Mouse (Mus musculus) heart, adult 2 months (tissue): Measurements from ENCODE around the gene Gm3238. TPM values are rescaled to one million over a fixed set of nuclear protein-coding genes. Genes with fewer than 3 reads are reported as not detected.
"Not testable (repeated sequence)": the region's sequence is repeated elsewhere in the genome, so short reads cannot be mapped to it uniquely, and the experiment has no call there.

Experiments used
- DNase-seq, 2 experiments: peaks; one replicate each; pipeline ENCODE4 v3.0.0; 2021
- H3K27ac ChIP-seq: fragments of 200-600 bp; 2 replicates; pipeline ENCODE4 v1.8.1; 2022
- H3K27me3 ChIP-seq: fragments of 200-500 bp; 2 replicates; pipeline ENCODE4 v1.6.1; 2012; ENCODE audit warnings: mild to moderate bottlenecking, low read length, inconsistent platforms, mixed read lengths; ENCODE audit not compliant: control insufficient read depth, insufficient read depth
- H3K36me3 ChIP-seq: fragments of 200-500 bp; 2 replicates; pipeline ENCODE4 v1.6.1; 2012; ENCODE audit warnings: low read length, inconsistent platforms; ENCODE audit not compliant: control insufficient read depth, insufficient read depth
- H3K4me1 ChIP-seq: fragments of 200-500 bp; 2 replicates; pipeline ENCODE4 v1.6.1; 2011; ENCODE audit warnings: low read length; ENCODE audit not compliant: control insufficient read depth, insufficient read depth
- H3K4me3 ChIP-seq: fragments of 200-600 bp; 2 replicates; pipeline ENCODE4 v1.8.1; 2022
- H3K79me2 ChIP-seq: fragments of 200-500 bp; replicated peaks from 2 replicates; pipeline ENCODE4 v1.6.1; 2012; ENCODE audit warnings: mild to moderate bottlenecking, inconsistent platforms, low read length, moderate library complexity, mixed read lengths; ENCODE audit not compliant: control insufficient read depth, insufficient read depth
- H3K9ac ChIP-seq: fragments of 200-500 bp; 2 replicates; pipeline ENCODE4 v1.6.1; 2012; ENCODE audit warnings: low read depth, mild to moderate bottlenecking, control low read depth, inconsistent platforms, low read length, mixed read lengths
- CTCF ChIP-seq: fragments of 200-600 bp; IDR thresholded peaks from 2 replicates; pipeline ENCODE4 v1.8.1; 2022; ENCODE audit warnings: antibody characterized with exemption, mild to moderate bottlenecking, moderate library complexity
- EP300 ChIP-seq: fragments of 200-500 bp; IDR thresholded peaks from 2 replicates; pipeline ENCODE4 v1.6.1; 2011; ENCODE audit warnings: low read depth, low read length, control low read depth; ENCODE audit not compliant: insufficient read depth
- POLR2A ChIP-seq: fragments of 200-500 bp; IDR thresholded peaks from 2 replicates; pipeline ENCODE4 v1.6.1; 2011; ENCODE audit warnings: mild to moderate bottlenecking, low read depth, low read length, control low read depth; ENCODE audit not compliant: insufficient read depth
- WGBS: fragments of 180-500 bp; shearing (Covaris S2); methylation state at CpG from one replicate; pipeline ENCODE4 v1.1.7; 2018; 5-methylcytosine and 5-hydroxymethylcytosine counted together
- intact Hi-C: fragments of 180-260 bp; cut with DNase I; formaldehyde crosslinking; loops from one replicate; pipeline ENCODE4 v1.15.1; 2025
- polyA plus RNA-seq: library from polyadenylated mRNA; depleted of rRNA; stranded (reverse); fragments of >200 nt; gene quantifications from 2 replicates; pipeline ENCODE4 v1.2.3, GENCODE M21; 2012
- total RNA-seq, 2 experiments: library from RNA; stranded (reverse); gene quantifications; 2 replicates each; pipeline ENCODE4 v1.2.3; 2021

Gm3238 gene
- total and polyA plus RNA-seq, 3 experiments = not detected

DNA sequence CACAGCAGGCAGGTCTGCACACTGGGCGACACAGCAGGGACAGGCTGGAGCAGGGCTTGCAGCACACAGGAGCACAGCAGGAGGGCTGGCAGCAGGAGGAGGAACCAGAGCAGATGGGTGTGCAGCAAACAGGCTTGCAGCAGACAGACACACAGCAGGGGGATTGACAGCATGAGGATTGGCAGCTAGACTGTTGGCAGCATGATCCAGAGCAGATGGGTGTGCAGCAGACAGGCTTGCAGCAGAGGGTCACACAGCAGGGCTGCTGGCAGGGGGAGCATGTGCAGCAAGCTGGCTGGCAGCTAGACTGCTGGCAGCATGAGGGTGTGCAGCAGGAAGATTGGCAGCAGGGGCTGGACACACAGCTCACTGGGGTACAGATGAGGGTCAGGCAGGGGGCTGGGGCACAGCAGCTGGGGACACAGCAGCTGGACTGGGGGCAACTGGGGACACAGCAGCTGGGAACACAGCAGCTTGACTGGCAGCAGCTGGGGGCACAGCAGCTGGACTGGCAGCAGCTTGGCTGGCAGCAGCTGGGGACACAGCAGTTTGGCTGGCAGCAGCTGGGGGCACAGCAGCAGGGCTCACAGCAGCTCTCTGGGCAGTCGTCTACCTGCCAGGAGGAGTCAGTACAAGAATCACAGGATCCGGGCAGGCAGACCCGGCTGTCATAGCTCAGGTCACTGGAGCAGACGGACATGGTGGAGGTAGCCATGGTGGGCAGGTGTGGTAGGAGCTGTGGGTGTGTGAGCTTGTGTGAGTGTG is 29.0 kb downstream of the Gm3238 start, which contains the start of gene Gm18596:
Gene Gm18596 (minus strand): TSS at position 715 of the 765 bp plus-strand sequence.
- DNase-seq, intact Hi-C loops, H3K9ac ChIP-seq, H3K79me2 ChIP-seq, H3K36me3 ChIP-seq, H3K4me1 ChIP-seq, H3K4me3 ChIP-seq, H3K27me3 ChIP-seq, H3K27ac ChIP-seq: not testable (repeated sequence)
- WGBS = 59% methylated on average over 5 of the region's 5 CpGs

GRCm38 (mm10) chr10:77738929-77739328 is 32.2 kb downstream of the Gm3238 start:
- Histone ChIP-seq H3K9ac (no peak overlapping the region), H3K36me3 (no peaks in the 10 kb centered on the region), H3K4me3 (no peak overlapping the region), H3K27ac (no peak overlapping the region), H3K27me3 (no peaks in the 10 kb centered on the region), H3K79me2 (no peaks in the 10 kb centered on the region), H3K4me1 (no peaks in the 10 kb centered on the region)
- intact Hi-C loops = no loop called here
- TF ChIP-seq POLR2A (no peak), EP300 (no peak), CTCF (no peak)
- 83% methylated on average over 4 of the region's 4 CpGs for WGBS
- DNase-seq = no peak

GRCm38 (mm10) chr10:77735928-77736327 is 35.2 kb downstream of the Gm3238 start:
- intact Hi-C loops = no loop called here
- no peak overlapping the region for H3K9ac ChIP-seq

GRCm38 (mm10) chr10:77729241-77729640 is 41.9 kb downstream of the Gm3238 start:
- Histone ChIP-seq H3K36me3 (no peaks in the 10 kb centered on the region), H3K27me3 (no peaks in the 10 kb centered on the region), H3K4me3 (no peak overlapping the region), H3K4me1 (no peaks in the 10 kb centered on the region), H3K27ac (no peak overlapping the region), H3K79me2 (no peaks in the 10 kb centered on the region), H3K9ac (no peak overlapping the region)
- TF ChIP-seq CTCF (peak; percentile 53), POLR2A (no peak)
- WGBS = 49% methylated on average over 4 of the region's 4 CpGs
- DNase-seq = no peak
- intact Hi-C loops = loop anchor here (1.0 kb wide), 1 partner anchor 150 kb away; no protein-coding TSS in a partner anchor

More at GRCm38 (mm10) chr10:77735928-77736327, 35.2 kb downstream of the Gm3238 start:
- Histone ChIP-seq H3K4me3 (no peak overlapping the region), H3K27me3 (no peaks in the 10 kb centered on the region), H3K79me2 (no peaks in the 10 kb centered on the region), H3K4me1 (no peaks in the 10 kb centered on the region), H3K36me3 (no peaks in the 10 kb centered on the region), H3K27ac (no peak overlapping the region)
- TF ChIP-seq EP300 (no peak), POLR2A (no peak), CTCF (no peak)
- 97% methylated on average over 1 of the region's 1 CpGs for WGBS
- DNase-seq = no peak

DNA sequence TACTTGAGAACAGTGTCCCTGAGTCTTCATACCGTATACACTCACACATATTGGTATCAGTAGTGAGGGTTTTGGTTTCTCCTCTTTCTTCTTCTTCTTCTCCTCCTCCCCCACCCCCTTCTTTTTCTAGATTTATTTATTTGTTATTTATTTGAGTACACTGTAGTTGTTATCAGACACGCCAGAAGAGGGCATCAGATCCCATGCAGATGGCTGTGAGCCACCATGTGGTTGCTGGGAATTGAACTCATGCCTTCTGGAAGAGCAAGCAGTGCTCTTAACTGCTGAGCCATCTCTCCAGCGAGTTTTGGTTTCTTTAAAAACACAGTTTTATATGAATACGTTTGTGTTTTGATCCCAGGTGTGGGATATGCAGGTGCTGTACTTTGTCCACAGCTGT is 42.8 kb downstream of the Gm3238 start:
- DNase-seq = no peak
- intact Hi-C loops = no loop called here
- 61% methylated on average over 4 of the region's 4 CpGs for WGBS

DNA sequence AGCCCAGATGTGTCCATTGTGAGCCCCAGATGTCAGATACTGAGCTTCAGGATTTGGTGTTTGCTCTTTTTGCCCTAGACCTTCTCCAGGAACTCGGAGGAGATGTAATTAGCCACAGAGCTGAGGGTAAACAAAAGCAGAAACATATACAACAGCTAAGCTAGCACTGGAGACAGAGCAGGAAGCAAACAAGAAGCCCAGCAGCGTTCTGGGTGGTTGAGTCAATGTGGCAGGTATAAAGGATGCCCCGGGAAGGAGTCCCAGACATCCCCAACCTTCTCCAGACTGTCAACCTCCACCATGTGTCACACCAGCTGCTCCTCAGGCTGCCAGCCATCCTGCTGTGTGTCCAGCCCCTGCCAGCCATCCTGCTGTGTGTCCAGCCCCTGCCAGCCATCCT is 44.9 kb downstream of the Gm3238 start, which contains the start of gene Gm10100:
Gene Gm10100 (plus strand): TSS at position 301 of the 400 bp plus-strand sequence.
- DNase-seq = no peak
- no peak for TF ChIP-seq EP300
- TF ChIP-seq CTCF = no peak
- TF ChIP-seq POLR2A = no peak
- no peaks in the 10 kb centered on the region for H3K79me2 ChIP-seq
- no peak within 1 kb of the TSS for H3K27ac ChIP-seq
- H3K4me1 ChIP-seq = no peaks in the 10 kb centered on the region
- H3K27me3 ChIP-seq = no peaks in the 10 kb centered on the region
- intact Hi-C loops = no loop called here
- H3K36me3 ChIP-seq = no peaks in the 10 kb centered on the region
- H3K4me3 ChIP-seq = no peak within 1 kb of the TSS
- 29% methylated on average over 3 of the region's 3 CpGs for WGBS
- no peak within 1 kb of the TSS for H3K9ac ChIP-seq

More for the DNA sequence above, 42.8 kb downstream of the Gm3238 start:
- no peaks in the 10 kb centered on the region for H3K4me1 ChIP-seq
- H3K9ac ChIP-seq = no peak overlapping the region
- no peaks in the 10 kb centered on the region for H3K27me3 ChIP-seq
- no peak overlapping the region for H3K4me3 ChIP-seq
- TF ChIP-seq POLR2A = no peak
- TF ChIP-seq CTCF = peak; percentile 56
- TF ChIP-seq EP300 = no peak
- H3K79me2 ChIP-seq = no peaks in the 10 kb centered on the region
- no peak overlapping the region for H3K27ac ChIP-seq
- no peaks in the 10 kb centered on the region for H3K36me3 ChIP-seq
